ENCODE assay signal across 15 mouse cellular contexts in genomic region chr17:72111528-72111927, GRCm38 (mm10).
"Had no signal": no experiment of that assay in that cellular context is flagged by ENCODE, and none has a peak within 500 bp of the region (broad histone marks: within the 10 kb centered on the region; RNA-seq: fewer than 3 reads in every experiment).

No protein-coding gene starts in this region.

- DNase-seq: kidney, adult 2 months; kidney, postnatal 14 days; layer of hippocampus, adult 9-11 months; layer of hippocampus, postnatal 36 days; midbrain, embryonic 14.5 days; right cerebral cortex, adult 18-20 months; right cerebral cortex, postnatal 25 days; thymus, adult 18-20 months; thymus, postnatal 14 days had no signal

- H3K4me1 ChIP-seq: kidney, embryonic 15.5 days; limb, embryonic 15.5 days; liver, embryonic 12.5 days had no signal

- ATAC-seq: liver, embryonic 12.5 days had no signal

- H3K36me3 ChIP-seq: kidney, embryonic 15.5 days; limb, embryonic 15.5 days; liver, embryonic 12.5 days; midbrain, embryonic 10.5 days; neural tube, embryonic 15.5 days had no signal

- H3K9me3 ChIP-seq: kidney, embryonic 15.5 days; limb, embryonic 15.5 days; liver, embryonic 12.5 days; midbrain, embryonic 10.5 days; neural tube, embryonic 15.5 days had no signal

- H3K4me3 ChIP-seq: kidney, embryonic 15.5 days; limb, embryonic 15.5 days; liver, embryonic 12.5 days; midbrain, embryonic 10.5 days; myocyte; neural tube, embryonic 15.5 days had no signal

- H3K27me3 ChIP-seq: kidney, embryonic 15.5 days; limb, embryonic 15.5 days; liver, embryonic 12.5 days; neural tube, embryonic 15.5 days had no signal

- H3K9ac ChIP-seq: kidney, embryonic 15.5 days; limb, embryonic 15.5 days; liver, embryonic 12.5 days; neural tube, embryonic 15.5 days had no signal

- H3K27ac ChIP-seq: kidney, embryonic 15.5 days; limb, embryonic 15.5 days; liver, embryonic 12.5 days; midbrain, embryonic 10.5 days; neural tube, embryonic 15.5 days had no signal

- H3K4me2 ChIP-seq: kidney, embryonic 15.5 days; limb, embryonic 15.5 days; liver, embryonic 12.5 days; neural tube, embryonic 15.5 days had no signal
